Mouse (Mus musculus): ENCODE results near the gene Rnf121. TPM values are rescaled to one million over a fixed set of nuclear protein-coding genes. Genes with fewer than 3 reads are reported as not detected.

Rnf121 gene
- total and polyA plus RNA-seq, 3 experiments, result 10.3 to 24.8 (median 20.4) TPM

DNA sequence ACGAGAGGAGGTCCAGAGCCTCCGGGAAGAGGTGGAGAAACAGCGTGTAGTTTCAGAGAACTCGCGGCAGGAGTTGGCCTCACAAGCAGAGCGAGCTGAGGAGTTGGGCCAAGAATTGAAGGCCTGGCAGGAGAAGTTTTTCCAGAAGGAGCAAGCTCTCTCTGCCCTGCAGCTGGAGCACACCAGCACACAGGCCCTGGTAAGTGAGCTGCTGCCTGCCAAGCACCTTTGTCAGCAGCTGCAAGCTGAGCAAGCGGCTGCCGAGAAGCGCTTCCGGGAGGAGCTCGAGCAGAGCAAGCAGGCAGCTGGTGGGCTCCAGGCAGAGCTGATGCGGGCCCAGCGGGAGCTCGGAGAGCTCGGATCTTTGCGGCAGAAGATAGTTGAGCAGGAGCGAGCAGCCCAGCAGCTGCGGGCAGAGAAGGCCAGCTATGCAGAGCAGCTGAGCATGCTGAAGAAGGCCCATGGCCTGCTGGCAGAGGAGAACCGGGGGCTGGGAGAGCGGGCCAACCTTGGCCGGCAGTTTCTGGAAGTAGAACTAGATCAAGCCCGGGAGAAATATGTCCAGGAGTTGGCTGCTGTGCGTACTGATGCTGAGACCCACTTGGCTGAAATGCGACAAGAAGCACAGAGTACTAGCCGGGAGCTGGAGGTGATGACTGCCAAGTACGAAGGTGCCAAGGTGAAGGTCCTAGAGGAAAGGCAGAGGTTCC, 64.2 kb downstream of the Rnf121 start:
- Histone ChIP-seq H3K9me3 (replicated peaks; ENCODE audit: low read length) (no peaks in the 10 kb centered on the region), H3K4me2 (ENCODE audit: insufficient read depth, low read depth, poor library complexity, severe bottlenecking) (no peak overlapping the region), H3K9ac (ENCODE audit: insufficient read depth, low read depth) (no peak overlapping the region), H3K27me3 (replicated peaks) (no peaks in the 10 kb centered on the region), H3K36me3 (replicated peaks in 1 of 2; ENCODE audit: control insufficient read depth in 1 of 2, insufficient read depth in 1 of 2, low read length in 1 of 2) (peaks cover 80 to 98% of the 10 kb centered on the region in 2 experiments), H3K79me2 (replicated peaks; ENCODE audit: control insufficient read depth, extremely low read depth, insufficient read depth, poor library complexity, severe bottlenecking) (no peaks in the 10 kb centered on the region), H3K4me3 (replicated peaks in 1 of 3; ENCODE audit: low read depth in 2 of 3, low read length in 2 of 3, poor library complexity in 1 of 3) (no peak overlapping the region), H3K27ac (ENCODE audit: insufficient read depth, low read depth) (no peak overlapping the region), H3K4me1 (ENCODE audit: control insufficient read depth in 1 of 2, insufficient read depth in 2 of 2) (0 out of 4 replicates have a peak, but pooled peaks cover 0 to 3% of the 10 kb centered on the region in 2 experiments)
- DNase-seq (ENCODE audit: extremely low read depth), result no peak
- dilution Hi-C loops (cut with MboI; ENCODE audit: extremely low pct_ligation_motif_present, extremely low pct_unique_long_range_greater_than_20kb, low sequenced_read_pairs), result no loop called here
- TF ChIP-seq CHD1 (IDR thresholded peaks at IDR 0.05; ENCODE audit: low read depth, low read length), result no peak
- TF ChIP-seq EP300 (IDR thresholded peaks at IDR 0.05; ENCODE audit: low read length), result no peak
- no peak for TF ChIP-seq JUN (IDR thresholded peaks at IDR 0.05; ENCODE audit: insufficient read depth, low read depth, low read length)
- in situ Hi-C loops (cut with MboI; ENCODE audit: low pct_ligation_motif_present, low pct_unique_long_range_greater_than_20kb, low sequenced_read_pairs), result no loop called here

DNA sequence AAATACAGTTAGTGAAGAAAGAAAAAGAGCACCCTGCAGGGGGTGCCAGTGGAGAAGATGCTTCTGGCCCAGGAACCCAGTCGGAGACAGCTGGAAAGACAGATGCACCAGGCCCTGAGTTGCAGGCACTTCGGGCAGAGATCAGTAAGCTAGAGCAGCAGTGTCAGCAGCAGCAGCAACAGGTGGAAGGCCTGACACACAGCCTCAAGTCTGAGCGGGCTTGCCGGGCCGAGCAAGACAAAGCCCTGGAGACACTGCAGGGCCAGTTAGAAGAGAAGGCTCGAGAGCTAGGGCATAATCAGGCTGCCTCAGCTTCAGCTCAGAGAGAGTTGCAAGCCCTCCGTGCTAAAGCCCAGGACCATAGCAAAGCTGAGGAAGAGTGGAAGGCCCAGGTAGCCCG, 65.0 kb downstream of the Rnf121 start:
- in situ Hi-C loops (cut with MboI; ENCODE audit: low pct_ligation_motif_present, low pct_unique_long_range_greater_than_20kb, low sequenced_read_pairs) (no loop called here), dilution Hi-C loops (cut with MboI; ENCODE audit: extremely low pct_ligation_motif_present, extremely low pct_unique_long_range_greater_than_20kb, low sequenced_read_pairs) (no loop called here)
- H3K36me3 ChIP-seq (replicated peaks in 1 of 2; ENCODE audit: control insufficient read depth in 1 of 2, insufficient read depth in 1 of 2, low read length in 1 of 2), result peaks cover 81 to 98% of the 10 kb centered on the region in 2 experiments
- H3K27ac ChIP-seq (ENCODE audit: insufficient read depth, low read depth), result no peak overlapping the region
- no peak overlapping the region for H3K4me3 ChIP-seq (replicated peaks in 1 of 3; ENCODE audit: low read depth in 2 of 3, low read length in 2 of 3, poor library complexity in 1 of 3)
- H3K9me3 ChIP-seq (replicated peaks; ENCODE audit: low read length), result no peaks in the 10 kb centered on the region
- no peak overlapping the region for H3K9ac ChIP-seq (ENCODE audit: insufficient read depth, low read depth)
- no peak overlapping the region for H3K4me2 ChIP-seq (ENCODE audit: insufficient read depth, low read depth, poor library complexity, severe bottlenecking)
- TF ChIP-seq PAX5 (IDR thresholded peaks at IDR 0.05; ENCODE audit: low read length), result no peak
- TF ChIP-seq TCF12 (IDR thresholded peaks at IDR 0.05; ENCODE audit: low read depth, low read length), result no peak
- TF ChIP-seq UBTF (IDR thresholded peaks at IDR 0.05; ENCODE audit: low read depth, low read length), result no peak
- H3K27me3 ChIP-seq (replicated peaks), result no peaks in the 10 kb centered on the region
- DNase-seq (ENCODE audit: extremely low read depth), result no peak
- no peaks in the 10 kb centered on the region for H3K79me2 ChIP-seq (replicated peaks; ENCODE audit: control insufficient read depth, extremely low read depth, insufficient read depth, poor library complexity, severe bottlenecking)
- H3K4me1 ChIP-seq (ENCODE audit: control insufficient read depth in 1 of 2, insufficient read depth in 2 of 2), result 0 out of 4 replicates have a peak, but pooled peaks cover 0 to 3% of the 10 kb centered on the region in 2 experiments

DNA sequence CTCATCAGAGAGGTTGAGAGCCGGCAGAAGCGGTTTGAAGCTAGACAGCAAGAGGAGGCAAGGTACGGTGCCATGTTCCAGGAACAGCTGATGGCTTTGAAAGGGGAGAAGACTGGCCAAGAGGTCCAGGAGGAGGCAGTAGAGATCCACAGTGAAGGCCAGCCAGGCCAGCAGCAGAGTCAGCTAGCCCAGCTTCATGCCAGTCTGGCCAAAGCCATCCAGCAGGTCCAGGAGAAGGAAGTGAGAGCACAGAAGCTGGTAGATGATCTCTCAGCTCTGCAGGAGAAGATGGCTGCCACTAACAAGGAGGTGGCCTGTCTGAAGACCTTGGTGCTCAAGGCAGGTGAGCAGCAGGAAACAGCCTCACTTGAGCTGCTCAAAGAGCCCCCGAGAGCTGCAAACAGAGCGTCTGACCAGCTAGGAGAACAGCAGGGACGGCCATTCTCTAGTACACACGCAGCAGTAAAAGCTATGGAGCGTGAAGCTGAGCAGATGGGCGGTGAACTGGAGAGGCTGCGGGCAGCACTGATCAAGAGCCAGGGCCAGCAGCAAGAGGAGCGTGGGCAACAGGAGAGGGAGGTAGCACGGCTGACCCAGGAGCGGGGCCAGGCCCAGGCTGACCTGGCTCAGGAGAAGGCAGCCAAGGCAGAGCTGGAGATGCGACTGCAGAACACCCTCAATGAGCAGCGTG, 65.7 kb downstream of the Rnf121 start:
- H3K4me3 ChIP-seq (replicated peaks in 1 of 3; ENCODE audit: low read depth in 2 of 3, low read length in 2 of 3, poor library complexity in 1 of 3), result no peak overlapping the region
- in situ Hi-C loops (cut with MboI; ENCODE audit: low pct_ligation_motif_present, low pct_unique_long_range_greater_than_20kb, low sequenced_read_pairs), result no loop called here
- H3K79me2 ChIP-seq (replicated peaks; ENCODE audit: control insufficient read depth, extremely low read depth, insufficient read depth, poor library complexity, severe bottlenecking), result no peaks in the 10 kb centered on the region
- H3K4me1 ChIP-seq (ENCODE audit: control insufficient read depth in 1 of 2, insufficient read depth in 2 of 2), result peaks cover 0 to 5% of the 10 kb centered on the region in 2 experiments; a peak in 3 of 4 replicates
- no peak overlapping the region for H3K4me2 ChIP-seq (ENCODE audit: insufficient read depth, low read depth, poor library complexity, severe bottlenecking)
- H3K9me3 ChIP-seq (replicated peaks; ENCODE audit: low read length), result no peaks in the 10 kb centered on the region
- DNase-seq (ENCODE audit: extremely low read depth), result no peak
- peaks cover 81 to 98% of the 10 kb centered on the region in 2 experiments for H3K36me3 ChIP-seq (replicated peaks in 1 of 2; ENCODE audit: control insufficient read depth in 1 of 2, insufficient read depth in 1 of 2, low read length in 1 of 2)
- no peaks in the 10 kb centered on the region for H3K27me3 ChIP-seq (replicated peaks)
- TF ChIP-seq MAFK (IDR thresholded peaks at IDR 0.05; ENCODE audit: insufficient replicate concordance, low read length), result no peak
- no peak for TF ChIP-seq CHD2 (IDR thresholded peaks at IDR 0.05; ENCODE audit: low read length)
- no peak for TF ChIP-seq SIN3A (IDR thresholded peaks at IDR 0.05; ENCODE audit: low read length)
- TF ChIP-seq ELF1 (IDR thresholded peaks at IDR 0.05; ENCODE audit: low read depth, low read length), result no peak
- no peak for TF ChIP-seq NRF1 (IDR thresholded peaks at IDR 0.05; ENCODE audit: low read depth, low read length)
- no peak for TF ChIP-seq MYC (IDR thresholded peaks at IDR 0.05; ENCODE audit: low read depth, low read length)
- TF ChIP-seq IRF4 (IDR thresholded peaks at IDR 0.05; ENCODE audit: low read depth, low read length), result no peak
- TF ChIP-seq BHLHE40 (IDR thresholded peaks at IDR 0.05; ENCODE audit: low read depth, low read length), result no peak
- no peak for TF ChIP-seq PAX5 (IDR thresholded peaks at IDR 0.05; ENCODE audit: low read length)
- no peak for TF ChIP-seq TCF12 (IDR thresholded peaks at IDR 0.05; ENCODE audit: low read depth, low read length)
- TF ChIP-seq MEF2A (IDR thresholded peaks at IDR 0.05; ENCODE audit: borderline replicate concordance, low read depth, low read length), result no peak
- dilution Hi-C loops (cut with MboI; ENCODE audit: extremely low pct_ligation_motif_present, extremely low pct_unique_long_range_greater_than_20kb, low sequenced_read_pairs), result no loop called here
- H3K9ac ChIP-seq (ENCODE audit: insufficient read depth, low read depth), result no peak overlapping the region
- no peak overlapping the region for H3K27ac ChIP-seq (ENCODE audit: insufficient read depth, low read depth)
